Mouse (Mus musculus) cerebellum, postnatal 4 days (tissue): Measurements from ENCODE around the gene Cops7a.

Experiments used
- DNase-seq, 2 experiments: peaks; one replicate each; pipeline ENCODE4 v3.0.0; 2022; ENCODE audit warnings: low spot score in 2 of 2, mixed read lengths in 1 of 2

Gene Cops7a

DNA sequence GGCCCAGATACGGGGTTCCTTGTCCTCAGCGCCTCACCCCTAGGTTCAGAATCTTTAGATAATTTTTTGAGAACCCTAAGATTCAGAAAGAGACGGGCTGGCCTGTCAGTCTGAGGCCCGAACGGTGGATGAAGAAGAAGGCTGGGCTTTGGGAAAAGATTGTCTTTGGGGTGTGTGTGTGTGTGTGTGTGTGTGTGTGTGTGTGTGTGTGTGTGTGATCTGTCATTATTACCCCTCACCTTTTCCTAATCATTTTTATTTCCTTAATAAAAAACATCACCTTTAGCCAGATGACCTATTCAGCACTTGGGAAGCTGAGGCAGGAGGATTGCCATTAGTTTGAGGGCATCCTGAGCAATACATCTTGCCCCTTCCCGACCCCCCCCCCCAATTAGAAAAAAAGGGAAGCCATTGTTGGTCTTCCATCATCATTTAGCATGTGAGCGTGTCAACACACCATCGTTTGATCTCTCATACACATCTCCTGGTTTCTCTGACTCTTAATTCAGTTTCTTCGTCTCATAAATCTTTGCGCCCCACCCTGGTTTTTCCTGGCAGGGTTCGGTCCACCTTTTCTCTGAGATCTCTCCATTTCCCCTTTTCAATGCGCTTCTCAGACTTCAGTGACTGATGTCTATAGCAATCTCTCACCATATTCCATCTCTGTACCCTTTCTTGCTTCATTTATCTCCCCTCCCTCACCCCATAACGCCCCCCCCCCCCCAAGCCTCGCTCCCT, 46.3 kb downstream of the Cops7a start:
- DNase-seq = no peak

- no peak for DNase-seq
Measured at GRCm38 (mm10) chr6:124918331-124918690, 47.0 kb downstream of the Cops7a start.

GRCm38 (mm10) chr6:124917518-124918330, 47.6 kb downstream of the Cops7a start:
- DNase-seq = peak; percentile 81 to 91

DNA sequence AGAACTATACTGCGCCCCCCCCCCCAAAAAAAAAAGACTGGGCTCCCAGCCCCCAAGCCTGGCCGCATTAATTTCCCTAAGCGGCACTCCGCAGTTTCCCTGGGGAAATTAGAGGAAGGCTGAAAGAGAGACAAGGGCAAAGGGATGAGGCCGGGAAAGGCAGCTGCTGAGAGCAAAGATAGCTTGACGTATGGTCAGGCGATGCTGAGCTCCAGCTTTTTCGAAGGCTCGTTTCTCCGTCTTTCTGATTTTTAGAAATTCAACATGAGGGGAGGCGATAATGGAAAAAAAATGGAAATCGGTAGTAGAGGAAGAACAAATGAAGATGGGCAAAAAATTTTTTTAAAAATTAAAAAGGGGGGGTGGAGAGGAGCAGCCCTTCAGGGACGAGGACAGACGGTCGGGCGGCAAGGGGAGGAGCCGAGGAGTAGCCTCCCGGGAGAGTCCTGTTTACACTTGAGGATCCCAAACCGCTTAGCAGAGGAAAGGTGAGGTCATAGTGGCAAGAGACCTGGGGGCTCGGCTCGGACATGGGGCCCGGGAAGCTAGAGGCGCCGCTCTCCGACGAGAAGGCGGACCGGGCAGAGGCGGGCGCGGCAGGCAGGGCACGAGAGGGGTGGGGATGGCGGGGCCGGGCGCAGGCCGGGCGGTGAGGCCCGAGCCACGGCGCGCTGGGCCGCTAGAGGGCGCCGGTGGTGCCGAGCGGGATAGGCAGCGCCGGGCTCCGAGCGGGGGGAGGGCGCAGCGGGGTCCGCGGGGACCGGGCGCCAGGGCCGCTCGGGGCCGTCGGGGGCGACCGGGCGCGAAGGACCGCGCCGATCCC, 48.4 kb downstream of the Cops7a start:
- DNase-seq = peak; percentile 93 to 98

DNA sequence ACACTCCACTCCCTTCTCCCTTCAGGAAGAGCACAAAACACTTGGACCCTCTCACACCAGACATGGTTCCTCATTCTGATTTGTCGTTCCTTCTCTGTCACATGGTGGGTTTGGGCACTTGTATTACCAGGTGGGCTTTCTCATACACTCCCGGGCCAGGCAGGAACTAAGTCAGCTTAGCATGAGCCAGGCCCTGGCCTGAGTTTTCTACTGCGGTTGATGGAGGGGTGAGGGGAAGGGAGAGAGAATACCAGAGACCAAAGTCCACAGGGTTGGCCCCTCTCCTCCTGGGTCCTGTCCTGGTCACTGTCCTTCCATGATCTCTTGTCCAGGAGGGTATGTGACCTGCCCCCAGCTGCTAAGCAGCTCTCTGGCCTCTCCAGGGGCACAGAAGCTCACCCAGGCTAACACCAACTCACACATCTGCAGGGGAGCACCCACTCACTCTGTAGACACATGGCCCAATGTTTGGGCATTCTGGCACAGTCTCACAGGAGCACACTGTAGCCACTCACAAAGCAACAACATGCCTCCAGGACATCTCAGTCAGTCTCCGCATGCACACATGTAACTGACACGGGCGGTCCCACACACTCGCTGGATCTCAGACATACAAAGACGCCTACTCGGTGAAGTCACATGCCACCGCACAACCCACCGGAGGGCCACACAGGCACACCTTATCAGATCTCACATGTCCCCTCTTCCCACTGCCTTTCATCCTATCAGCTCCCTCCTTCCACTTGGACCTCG, 49.2 kb downstream of the Cops7a start:
- DNase-seq = peak in 1 of 2 experiments; percentile 36

GRCm38 (mm10) chr6:124915160-124915941, 50.0 kb downstream of the Cops7a start:
- no peak for DNase-seq

GRCm38 (mm10) chr6:124914511-124914910, 50.8 kb downstream of the Cops7a start:
- no peak for DNase-seq

GRCm38 (mm10) chr6:124913721-124914285, 51.5 kb downstream of the Cops7a start:
- no peak for DNase-seq

- DNase-seq = no peak
Measured at GRCm38 (mm10) chr6:124913214-124913613, 52.1 kb downstream of the Cops7a start.

- no peak for DNase-seq
Measured at GRCm38 (mm10) chr6:124911533-124912218, 53.7 kb downstream of the Cops7a start, which contains the start of gene Lag3. Gene Lag3, minus strand, starts transcription at chr6:124911705.

DNA sequence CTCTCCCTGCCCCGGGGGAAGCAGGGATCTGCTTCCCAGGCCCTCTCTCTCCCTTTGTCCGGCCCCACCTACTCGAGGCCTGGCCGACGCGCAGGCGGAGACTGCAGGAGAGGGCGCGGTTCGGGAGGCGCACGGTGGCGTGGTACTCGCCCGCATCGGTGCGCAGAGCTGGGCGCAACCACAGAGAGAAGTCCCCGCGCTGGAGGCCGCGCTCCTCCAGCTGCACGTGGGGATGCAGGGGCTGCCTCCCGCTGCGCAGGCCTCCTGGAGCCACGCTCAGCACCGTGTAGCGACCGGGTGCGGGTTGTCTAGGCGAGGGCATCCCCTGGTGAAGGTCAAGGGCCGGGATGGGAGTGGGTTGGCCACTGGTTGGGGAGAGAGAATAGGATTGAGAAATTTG, 55.3 kb downstream of the Cops7a start:
- DNase-seq = no peak
